Mouse (Mus musculus) forebrain, embryonic 13.5 days (tissue): ENCODE measurements around the gene Ppp1r21. TPM values are rescaled to one million over a fixed set of nuclear protein-coding genes. Genes with fewer than 3 reads are reported as not detected.
A peak's percentile ranks its signal among the peaks of the same experiment; 100 is the strongest.

ENCODE experiments used
- ATAC-seq: fragments of 200-750 bp; cut with Nextera tagmentation; 2 replicates; pipeline ENCODE4 v1.8.0; 2017
- H3K27ac ChIP-seq: fragments of 300-500 bp; sonication (generic); 2 replicates; pipeline ENCODE4 v1.5.1; 2015; ENCODE audit warnings: inconsistent platforms, mild to moderate bottlenecking, moderate library complexity
- H3K27me3 ChIP-seq: fragments of 300-500 bp; sonication (generic); 2 replicates; pipeline ENCODE4 v1.6.1; 2015; ENCODE audit warnings: mild to moderate bottlenecking, inconsistent platforms
- H3K36me3 ChIP-seq: fragments of 300-500 bp; sonication (generic); 2 replicates; pipeline ENCODE4 v1.6.1; 2015; ENCODE audit warnings: mild to moderate bottlenecking, inconsistent platforms; ENCODE audit not compliant: poor library complexity, severe bottlenecking
- H3K4me1 ChIP-seq: fragments of 300-500 bp; sonication (generic); 2 replicates; pipeline ENCODE4 v1.6.1; 2015; ENCODE audit warnings: inconsistent platforms
- H3K4me2 ChIP-seq: fragments of 300-500 bp; sonication (generic); 2 replicates; pipeline ENCODE4 v1.6.1; 2015; ENCODE audit warnings: inconsistent platforms, mild to moderate bottlenecking, moderate library complexity
- H3K4me3 ChIP-seq: fragments of 300-500 bp; sonication (generic); 2 replicates; pipeline ENCODE4 v1.5.1; 2015; ENCODE audit warnings: mild to moderate bottlenecking, inconsistent platforms
- H3K9ac ChIP-seq: fragments of 300-500 bp; sonication (generic); 2 replicates; pipeline ENCODE4 v1.6.1; 2015; ENCODE audit warnings: mild to moderate bottlenecking, inconsistent platforms
- H3K9me3 ChIP-seq: fragments of 300-500 bp; sonication (generic); replicated peaks from 2 replicates; pipeline ENCODE4 v1.6.1; 2016; ENCODE audit warnings: inconsistent platforms
- WGBS: fragments of 180-500 bp; shearing (Covaris S2); methylation state at CpG from one replicate; pipeline ENCODE4 v1.1.7; 2015; 5-methylcytosine and 5-hydroxymethylcytosine counted together
- polyA plus RNA-seq: library from polyadenylated mRNA; unstranded; fragments of >200 nt; fragmentation: Nextera tagmentation; extraction: Ambion mirVana; gene quantifications from 2 replicates; pipeline ENCODE4 v1.2.1, GENCODE M21; 2015

Ppp1r21 gene
- polyA plus RNA-seq, 1 experiment from 2014 or later = 22.4 TPM

GRCm38 (mm10) chr17:88600492-88601026 is 70.6 kb downstream of the Ppp1r21 start:
- H3K27ac ChIP-seq = no peak overlapping the region
- no peak overlapping the region for H3K9ac ChIP-seq
- no peaks in the 10 kb centered on the region for H3K27me3 ChIP-seq
- H3K36me3 ChIP-seq = no peaks in the 10 kb centered on the region
- no peak overlapping the region for H3K4me3 ChIP-seq
- peaks cover 23% of the 10 kb centered on the region for H3K4me1 ChIP-seq
- no peak for ATAC-seq
- H3K4me2 ChIP-seq = no peak overlapping the region
- H3K9me3 ChIP-seq = no peaks in the 10 kb centered on the region
- WGBS = 88% methylated on average over 8 of the region's 8 CpGs

- Histone ChIP-seq H3K27me3 (no peaks in the 10 kb centered on the region), H3K4me1 (peaks cover 5% of the 10 kb centered on the region), H3K9ac (no peak overlapping the region), H3K4me2 (no peak overlapping the region), H3K27ac (no peak overlapping the region), H3K4me3 (no peak overlapping the region), H3K9me3 (no peaks in the 10 kb centered on the region), H3K36me3 (no peaks in the 10 kb centered on the region)
- no peak for ATAC-seq
- 89% methylated on average over 11 of the region's 11 CpGs for WGBS
Measured at GRCm38 (mm10) chr17:88603943-88604342, 74.0 kb downstream of the Ppp1r21 start.

DNA sequence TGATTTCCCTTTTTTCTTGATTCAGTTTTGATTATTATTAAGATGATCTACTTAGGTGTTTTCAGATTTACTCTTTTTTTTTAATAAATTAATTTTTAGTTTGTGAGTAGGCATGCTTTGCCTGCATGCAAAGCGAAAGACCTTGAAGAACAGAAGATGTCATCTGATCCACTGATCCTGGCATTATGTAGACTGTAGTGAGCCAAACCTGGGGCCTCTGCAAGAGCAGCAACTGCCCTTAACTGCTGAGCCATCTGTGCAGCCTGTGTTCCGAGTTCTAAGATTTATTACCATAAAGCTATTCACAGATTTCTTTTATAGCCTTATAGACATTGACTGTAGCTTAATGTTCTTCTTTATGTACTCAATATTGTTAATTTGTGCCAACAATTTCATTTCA is 76.1 kb downstream of the Ppp1r21 start:
- Histone ChIP-seq H3K4me1 (no peaks in the 10 kb centered on the region), H3K9ac (no peak overlapping the region), H3K4me3 (no peak overlapping the region), H3K27me3 (no peaks in the 10 kb centered on the region), H3K36me3 (no peaks in the 10 kb centered on the region), H3K27ac (no peak overlapping the region), H3K4me2 (no peak overlapping the region), H3K9me3 (no peaks in the 10 kb centered on the region)
- ATAC-seq = no peak
- WGBS = 83% methylated on average over 2 of the region's 2 CpGs

GRCm38 (mm10) chr17:88609361-88609760 is 79.4 kb downstream of the Ppp1r21 start:
- H3K9ac ChIP-seq = no peak overlapping the region
- no peaks in the 10 kb centered on the region for H3K4me1 ChIP-seq
- no peaks in the 10 kb centered on the region for H3K36me3 ChIP-seq
- no peaks in the 10 kb centered on the region for H3K27me3 ChIP-seq
- no peak overlapping the region for H3K27ac ChIP-seq
- no peaks in the 10 kb centered on the region for H3K9me3 ChIP-seq
- H3K4me2 ChIP-seq = no peak overlapping the region
- WGBS = 91% methylated on average over 15 of the region's 15 CpGs
- ATAC-seq = no peak
- no peak overlapping the region for H3K4me3 ChIP-seq

DNA sequence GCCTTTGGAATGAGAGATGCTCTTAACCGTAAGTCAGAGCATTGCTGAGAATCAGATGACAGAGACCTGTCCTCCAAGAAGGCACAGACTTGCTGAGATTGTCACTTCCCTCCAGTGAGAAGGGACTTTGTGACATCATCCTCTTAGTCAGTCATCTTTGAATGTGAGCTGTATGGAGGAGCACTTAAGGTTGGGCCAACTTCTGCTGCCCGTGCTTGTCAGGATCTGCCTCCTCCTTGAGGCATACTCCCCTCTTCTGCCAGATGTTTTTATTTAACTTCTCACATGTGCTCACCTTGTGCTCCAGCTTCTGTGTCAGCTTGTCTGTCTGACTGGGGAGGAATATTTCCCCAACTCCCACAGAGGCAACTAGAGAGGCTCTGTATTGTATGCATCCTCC is 81.1 kb downstream of the Ppp1r21 start:
- no peaks in the 10 kb centered on the region for H3K4me1 ChIP-seq
- no peak overlapping the region for H3K4me2 ChIP-seq

GRCm38 (mm10) chr17:88613172-88613571 is 83.3 kb downstream of the Ppp1r21 start:
- Histone ChIP-seq H3K4me1 (no peaks in the 10 kb centered on the region), H3K9ac (no peak overlapping the region), H3K36me3 (no peaks in the 10 kb centered on the region), H3K27ac (no peak overlapping the region), H3K4me3 (no peak overlapping the region), H3K9me3 (no peaks in the 10 kb centered on the region), H3K4me2 (no peak overlapping the region), H3K27me3 (no peaks in the 10 kb centered on the region)
- ATAC-seq = peak; percentile 41; the same call in 1 of the 2 replicates
- 54% methylated on average over 6 of the region's 6 CpGs for WGBS

More for the DNA sequence above, 81.1 kb downstream of the Ppp1r21 start:
- Histone ChIP-seq H3K36me3 (no peaks in the 10 kb centered on the region), H3K27me3 (no peaks in the 10 kb centered on the region), H3K27ac (no peak overlapping the region), H3K9me3 (no peaks in the 10 kb centered on the region), H3K9ac (no peak overlapping the region), H3K4me3 (no peak overlapping the region)
- no peak for ATAC-seq
- WGBS = 89% methylated on average over 2 of the region's 2 CpGs

DNA sequence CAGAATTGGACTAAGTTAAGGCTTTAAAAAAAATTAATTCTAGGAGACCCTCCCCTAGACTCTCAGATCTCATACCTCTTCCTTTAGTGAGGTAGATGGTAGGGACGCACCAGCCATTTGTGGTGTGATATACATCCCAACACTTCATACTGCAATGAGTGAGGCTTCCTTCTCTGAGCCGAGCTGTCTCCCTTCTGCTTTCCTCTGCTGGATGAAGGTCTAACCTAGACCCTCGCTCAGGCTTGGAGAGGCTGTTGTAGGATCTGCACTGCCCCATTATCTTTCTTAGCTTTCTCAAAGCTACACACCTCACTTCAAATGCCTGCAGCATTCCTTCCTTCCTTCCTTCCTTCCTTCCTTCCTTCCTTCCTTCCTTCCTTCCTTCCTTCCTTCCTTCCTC is 83.8 kb downstream of the Ppp1r21 start:
- no peaks in the 10 kb centered on the region for H3K36me3 ChIP-seq
- no peak overlapping the region for H3K27ac ChIP-seq
- H3K9ac ChIP-seq = no peak overlapping the region
- no peaks in the 10 kb centered on the region for H3K9me3 ChIP-seq
- no peaks in the 10 kb centered on the region for H3K27me3 ChIP-seq
- H3K4me2 ChIP-seq = no peak overlapping the region
- WGBS = 91% methylated on average over 3 of the region's 3 CpGs
- H3K4me1 ChIP-seq = no peaks in the 10 kb centered on the region
- ATAC-seq = no peak
- no peak overlapping the region for H3K4me3 ChIP-seq

DNA sequence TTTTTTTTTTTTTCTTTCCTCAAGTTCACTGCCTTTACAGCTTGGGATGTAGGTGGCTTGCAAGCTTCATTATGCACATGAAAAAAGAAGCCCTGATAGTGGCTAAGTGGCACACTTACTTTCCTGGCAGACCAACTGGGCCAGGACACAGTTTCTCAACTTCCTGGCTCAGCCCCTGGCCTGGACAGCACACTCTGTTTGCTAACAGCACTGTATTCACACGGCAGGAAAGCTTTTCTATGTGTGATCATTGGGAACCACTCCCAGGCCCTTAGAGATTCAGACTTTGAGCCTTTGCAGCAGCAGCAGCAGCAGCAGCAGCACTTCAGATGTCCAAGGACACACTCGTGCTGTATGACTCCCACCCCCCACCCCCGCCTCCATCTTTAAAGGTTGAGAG is 84.3 kb downstream of the Ppp1r21 start:
- 59% methylated on average over 3 of the region's 3 CpGs for WGBS
- no peaks in the 10 kb centered on the region for H3K27me3 ChIP-seq

DNA sequence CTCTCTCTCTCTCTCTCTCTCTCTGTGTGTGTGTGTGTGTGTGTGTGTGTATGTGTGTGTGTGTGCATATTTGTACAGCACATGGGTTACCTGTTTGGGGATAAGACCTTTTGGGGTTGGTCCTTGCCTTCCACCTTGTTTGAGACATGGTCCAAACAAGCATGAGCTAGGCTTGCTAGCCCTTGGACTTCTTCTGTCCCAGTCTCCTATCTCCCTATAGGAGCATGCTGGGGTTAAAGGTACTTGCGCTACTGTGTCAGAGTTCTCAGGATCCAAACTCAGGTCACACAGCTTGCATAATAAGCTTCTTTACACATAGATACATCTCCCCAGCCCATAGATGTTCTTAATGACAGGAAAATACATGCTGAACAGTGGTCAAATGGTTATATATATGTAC is 84.8 kb downstream of the Ppp1r21 start:
- Histone ChIP-seq H3K4me3 (no peak overlapping the region), H3K27me3 (no peaks in the 10 kb centered on the region), H3K4me1 (no peaks in the 10 kb centered on the region), H3K27ac (no peak overlapping the region), H3K9me3 (no peaks in the 10 kb centered on the region), H3K4me2 (no peak overlapping the region), H3K36me3 (no peaks in the 10 kb centered on the region), H3K9ac (no peak overlapping the region)
- ATAC-seq = no peak
- 100% methylated on average over 1 of the region's 1 CpGs for WGBS

More for the DNA sequence above, 84.3 kb downstream of the Ppp1r21 start:
- H3K4me1 ChIP-seq = no peaks in the 10 kb centered on the region
- H3K4me3 ChIP-seq = no peak overlapping the region
- H3K9ac ChIP-seq = no peak overlapping the region
- H3K36me3 ChIP-seq = no peaks in the 10 kb centered on the region
- no peaks in the 10 kb centered on the region for H3K9me3 ChIP-seq
- H3K4me2 ChIP-seq = no peak overlapping the region
- no peak overlapping the region for H3K27ac ChIP-seq
- ATAC-seq = no peak

DNA sequence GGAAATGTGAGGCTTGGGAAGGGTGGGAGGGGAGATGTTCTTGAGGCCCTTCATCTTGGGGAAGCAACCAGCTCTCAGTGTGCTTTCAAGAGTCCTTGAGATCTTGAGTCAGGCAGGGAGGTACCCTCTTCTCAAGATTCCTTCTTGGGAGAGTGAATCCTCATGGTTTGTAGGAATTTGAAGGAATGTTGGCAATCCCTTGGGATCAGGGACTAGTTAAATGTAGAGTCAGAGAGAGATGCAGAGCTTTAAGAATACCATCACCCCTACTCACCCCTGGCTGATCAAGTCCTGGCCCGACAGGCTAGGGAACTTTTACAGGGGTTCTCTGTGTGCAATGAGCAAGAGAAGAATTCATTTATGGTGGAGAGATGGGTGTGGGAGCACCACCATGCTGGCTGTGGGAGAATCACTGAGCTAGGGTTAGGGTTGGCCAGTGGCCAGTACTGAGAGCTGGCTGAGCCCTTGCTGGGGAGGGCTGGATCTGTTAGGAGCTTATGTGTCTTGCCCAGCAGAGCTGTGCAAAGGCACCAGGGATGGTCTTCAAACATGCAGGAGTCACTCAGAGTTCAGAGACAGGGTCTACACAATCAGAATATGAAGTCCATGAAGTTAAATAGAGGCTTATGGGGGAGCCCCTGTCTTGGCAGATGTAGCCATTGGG is 85.7 kb downstream of the Ppp1r21 start:
- H3K4me2 ChIP-seq = no peak overlapping the region
- H3K4me1 ChIP-seq = no peaks in the 10 kb centered on the region
- no peak for ATAC-seq
- H3K9ac ChIP-seq = no peak overlapping the region
- WGBS = 91% methylated on average over 1 of the region's 1 CpGs
- no peak overlapping the region for H3K4me3 ChIP-seq
- no peak overlapping the region for H3K27ac ChIP-seq
- no peaks in the 10 kb centered on the region for H3K36me3 ChIP-seq
- H3K9me3 ChIP-seq = no peaks in the 10 kb centered on the region
- no peaks in the 10 kb centered on the region for H3K27me3 ChIP-seq

DNA sequence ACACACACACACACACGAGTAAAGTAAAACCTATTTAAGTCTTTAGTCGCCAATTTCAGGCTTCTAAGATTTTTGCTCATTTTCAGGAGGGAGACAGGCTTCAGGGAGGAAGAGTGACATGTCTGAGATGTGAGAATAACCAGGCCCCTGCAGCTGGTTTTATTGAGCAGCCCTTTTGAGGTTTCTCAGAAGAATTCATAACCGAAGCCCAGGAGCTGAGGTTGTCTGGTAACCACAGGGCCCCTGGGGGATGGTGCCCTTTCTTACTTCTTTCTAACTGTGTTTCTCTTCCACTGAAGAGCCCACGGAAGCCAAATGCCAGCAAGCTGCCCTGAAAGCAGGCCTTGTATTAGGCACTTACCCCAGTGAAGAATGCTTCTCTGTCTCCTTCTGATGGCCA is 91.0 kb downstream of the Ppp1r21 start:
- Histone ChIP-seq H3K9me3 (no peaks in the 10 kb centered on the region), H3K4me1 (no peaks in the 10 kb centered on the region), H3K4me3 (no peak overlapping the region), H3K9ac (no peak overlapping the region), H3K4me2 (no peak overlapping the region), H3K27me3 (no peaks in the 10 kb centered on the region), H3K27ac (no peak overlapping the region), H3K36me3 (no peaks in the 10 kb centered on the region)
- 90% methylated on average over 4 of the region's 4 CpGs for WGBS
- ATAC-seq = no peak

GRCm38 (mm10) chr17:88621374-88621773 is 91.5 kb downstream of the Ppp1r21 start:
- no peak overlapping the region for H3K9ac ChIP-seq
- H3K4me1 ChIP-seq = peaks cover 4% of the 10 kb centered on the region; the same call in 1 of the 2 replicates
- H3K36me3 ChIP-seq = no peaks in the 10 kb centered on the region
- WGBS = 79% methylated on average over 3 of the region's 3 CpGs
- no peak for ATAC-seq
- H3K9me3 ChIP-seq = no peaks in the 10 kb centered on the region
- H3K27ac ChIP-seq = no peak overlapping the region
- H3K4me2 ChIP-seq = no peak overlapping the region
- H3K27me3 ChIP-seq = no peaks in the 10 kb centered on the region
- no peak overlapping the region for H3K4me3 ChIP-seq

GRCm38 (mm10) chr17:88622711-88623110 is 92.8 kb downstream of the Ppp1r21 start:
- Histone ChIP-seq H3K27ac (no peak overlapping the region), H3K4me2 (no peak overlapping the region), H3K27me3 (no peaks in the 10 kb centered on the region), H3K36me3 (no peaks in the 10 kb centered on the region), H3K4me1 (peaks cover 5% of the 10 kb centered on the region; the same call in 1 of the 2 replicates), H3K9me3 (no peaks in the 10 kb centered on the region), H3K4me3 (no peak overlapping the region), H3K9ac (no peak overlapping the region)
- 88% methylated on average over 1 of the region's 1 CpGs for WGBS
- ATAC-seq = no peak
